Mouse (Mus musculus) olfactory bulb, adult 2 months (tissue): Measurements from ENCODE around the gene C1qtnf1. TPM values are rescaled to one million over a fixed set of nuclear protein-coding genes. Genes with fewer than 3 reads are reported as not detected.

Experiments used
- H3K27ac ChIP-seq: fragments of 200-500 bp; 2 replicates; pipeline ENCODE4 v1.5.1; 2012; ENCODE audit warnings: low read depth, low read length; ENCODE audit not compliant: insufficient read depth
- H3K4me1 ChIP-seq: fragments of 200-500 bp; 2 replicates; pipeline ENCODE4 v1.6.1; 2012; ENCODE audit warnings: low read length; ENCODE audit not compliant: control insufficient read depth, insufficient read depth
- H3K4me3 ChIP-seq: fragments of 200-500 bp; 2 replicates; pipeline ENCODE4 v1.5.1; 2012; ENCODE audit warnings: mild to moderate bottlenecking, low read depth, low read length, moderate library complexity; ENCODE audit not compliant: insufficient read depth
- CTCF ChIP-seq: fragments of 200-500 bp; IDR thresholded peaks from 2 replicates; pipeline ENCODE4 v1.5.1; 2012; ENCODE audit warnings: low read depth, mild to moderate bottlenecking, low read length, moderate library complexity; ENCODE audit not compliant: insufficient read depth
- POLR2A ChIP-seq: fragments of 200-500 bp; IDR thresholded peaks from 2 replicates; pipeline ENCODE4 v1.6.1; 2012; ENCODE audit warnings: mild to moderate bottlenecking, low read depth, low read length, moderate library complexity; ENCODE audit not compliant: insufficient read depth
- WGBS: fragments of 180-500 bp; shearing (Covaris S2); methylation state at CpG from one replicate; pipeline ENCODE4 v1.1.7; 2018; 5-methylcytosine and 5-hydroxymethylcytosine counted together
- polyA plus RNA-seq: library from polyadenylated mRNA; stranded (reverse); fragments of >200 nt; gene quantifications from 2 replicates; pipeline ENCODE4 v1.2.4, GENCODE M21; 2012; ENCODE audit warnings: low replicate concordance; ENCODE audit not compliant: missing spikeins, insufficient read depth, insufficient read length

C1qtnf1 gene
- polyA plus RNA-seq, 1 experiment = not detected

DNA sequence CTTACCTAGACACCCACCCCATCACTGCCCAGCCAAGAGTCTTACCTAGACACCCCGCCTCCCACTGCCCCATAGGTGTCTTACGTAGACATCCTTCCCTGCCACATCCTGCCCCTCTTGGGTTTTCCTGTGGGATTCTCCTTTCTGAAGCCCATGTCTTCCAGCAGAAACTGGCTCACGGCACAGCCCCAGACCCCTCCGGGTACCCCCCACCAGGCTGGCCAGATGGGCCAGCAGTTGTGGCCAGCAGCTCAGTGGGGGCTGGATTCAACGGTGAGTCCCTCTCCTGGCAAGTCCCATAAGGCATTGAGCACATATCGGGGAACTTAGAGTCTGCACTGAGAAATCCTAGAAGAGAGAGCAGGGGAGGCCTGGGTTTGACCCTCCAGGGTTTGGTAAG is 58.3 kb downstream of the C1qtnf1 start:
- Histone ChIP-seq H3K4me3 (no peak overlapping the region), H3K4me1 (peaks cover 36% of the 10 kb centered on the region), H3K27ac (no peak overlapping the region)
- no peak for TF ChIP-seq POLR2A
- no peak for TF ChIP-seq CTCF
- WGBS = 83% methylated on average over 6 of the region's 6 CpGs

GRCm38 (mm10) chr11:118486881-118487772 is 59.1 kb downstream of the C1qtnf1 start:
- no peak overlapping the region for H3K27ac ChIP-seq
- TF ChIP-seq POLR2A (0 out of 2 replicates have a peak, but pooled peaks have one; percentile 25), CTCF (no peak)
- H3K4me1 ChIP-seq = peaks cover 36% of the 10 kb centered on the region
- no peak overlapping the region for H3K4me3 ChIP-seq
- 77% methylated on average over 29 of the region's 29 CpGs for WGBS

- H3K27ac ChIP-seq = no peak overlapping the region
- TF ChIP-seq CTCF = peak; percentile 29; the same call in 1 of the 2 replicates
- no peak for TF ChIP-seq POLR2A
- H3K4me1 ChIP-seq = peaks cover 42% of the 10 kb centered on the region
- 75% methylated on average over 8 of the region's 8 CpGs for WGBS
- H3K4me3 ChIP-seq = no peak overlapping the region
Observed at GRCm38 (mm10) chr11:118488191-118488906, 60.3 kb downstream of the C1qtnf1 start.

DNA sequence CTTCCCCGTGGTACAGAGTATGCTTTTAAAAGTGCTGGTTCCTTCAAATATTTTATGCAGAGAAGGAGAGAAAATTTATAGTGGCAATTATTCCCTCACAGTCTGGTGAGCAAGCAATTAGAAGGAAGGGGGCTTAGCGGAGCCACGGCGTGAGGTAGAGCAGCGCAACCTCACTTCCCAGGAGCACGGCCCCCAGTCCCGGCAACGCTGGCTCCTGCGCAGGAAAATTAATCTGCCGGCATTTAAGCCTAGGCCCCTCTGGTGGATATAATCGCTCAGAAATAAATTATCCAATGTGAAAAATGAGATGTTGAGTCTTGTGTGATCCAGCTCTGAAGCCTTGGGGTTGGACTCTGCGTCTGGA is 60.9 kb downstream of the C1qtnf1 start:
- H3K4me1 ChIP-seq = peaks cover 47% of the 10 kb centered on the region
- WGBS = 42% methylated on average over 12 of the region's 12 CpGs
- H3K4me3 ChIP-seq = no peak overlapping the region
- no peak overlapping the region for H3K27ac ChIP-seq
- TF ChIP-seq CTCF = no peak
- no peak for TF ChIP-seq POLR2A

GRCm38 (mm10) chr11:118490566-118491218 is 62.7 kb downstream of the C1qtnf1 start:
- Histone ChIP-seq H3K4me3 (no peak overlapping the region), H3K27ac (no peak overlapping the region), H3K4me1 (peaks cover 50% of the 10 kb centered on the region)
- 40% methylated on average over 22 of the region's 22 CpGs for WGBS
- TF ChIP-seq POLR2A (no peak), CTCF (peak; percentile 66)

GRCm38 (mm10) chr11:118491230-118491629 is 63.2 kb downstream of the C1qtnf1 start:
- no peak overlapping the region for H3K4me3 ChIP-seq
- H3K27ac ChIP-seq = no peak overlapping the region
- no peak for TF ChIP-seq CTCF
- TF ChIP-seq POLR2A = no peak
- WGBS = 86% methylated on average over 7 of the region's 7 CpGs
- peaks cover 50% of the 10 kb centered on the region for H3K4me1 ChIP-seq

DNA sequence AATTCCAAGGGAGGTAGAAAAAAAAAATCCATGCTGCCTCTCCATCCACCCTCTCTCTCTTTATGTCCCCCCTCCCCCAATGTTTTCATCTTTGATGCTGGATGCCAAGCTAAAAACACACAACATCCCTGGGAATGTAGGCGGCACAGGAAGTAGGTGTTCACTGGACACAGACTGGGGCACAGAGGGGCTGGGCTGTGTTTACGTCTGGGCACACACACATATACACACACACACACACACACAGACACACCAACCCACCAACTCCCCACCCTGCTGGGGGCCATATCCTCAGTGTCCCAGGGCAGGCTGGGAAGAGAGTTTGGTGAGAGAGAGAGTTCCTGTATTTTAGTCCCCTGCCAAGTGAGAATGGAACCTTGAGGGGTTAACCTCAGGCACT is 65.5 kb downstream of the C1qtnf1 start:
- WGBS = 82% methylated on average over 2 of the region's 2 CpGs
- Histone ChIP-seq H3K4me1 (peaks cover 62% of the 10 kb centered on the region), H3K27ac (no peak overlapping the region), H3K4me3 (no peak overlapping the region)
- TF ChIP-seq POLR2A = no peak
- TF ChIP-seq CTCF = no peak

DNA sequence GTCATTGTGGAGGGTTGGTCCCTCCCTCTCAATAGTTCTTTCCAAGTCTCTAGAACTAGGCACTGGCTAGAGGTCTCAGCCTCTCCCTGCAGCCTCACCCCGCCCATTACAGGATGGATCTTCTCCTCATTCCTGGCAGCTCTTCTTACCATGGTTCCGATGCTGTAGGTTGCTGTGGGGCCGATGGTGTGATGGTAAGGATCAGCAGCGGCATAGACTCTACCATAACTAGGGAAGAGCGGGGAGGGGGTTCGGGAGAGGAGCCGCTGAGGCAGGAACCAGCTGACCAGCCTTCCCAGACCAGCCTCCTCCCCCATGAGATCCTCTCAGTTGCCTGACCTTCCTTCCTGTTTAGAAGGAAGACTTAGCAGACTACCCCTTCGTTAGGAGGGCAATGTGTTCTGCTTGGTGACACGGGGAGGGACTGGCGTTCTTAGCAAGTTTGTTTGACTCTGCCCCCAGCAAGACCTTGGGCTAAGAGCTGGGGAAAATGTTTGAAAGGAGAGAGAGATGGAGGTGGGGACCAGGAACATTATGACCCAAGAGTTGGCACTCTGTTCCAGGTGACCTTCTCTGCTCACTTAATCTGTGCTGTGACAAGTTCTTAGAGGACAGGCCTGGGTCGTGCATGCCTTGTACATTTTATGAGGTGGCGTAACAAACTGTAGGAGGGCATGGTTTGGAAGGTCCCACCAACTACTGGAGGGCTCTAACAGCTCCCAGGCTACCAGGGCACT is 66.2 kb downstream of the C1qtnf1 start:
- WGBS = 79% methylated on average over 12 of the region's 12 CpGs
- H3K4me1 ChIP-seq = peaks cover 63% of the 10 kb centered on the region
- no peak overlapping the region for H3K27ac ChIP-seq
- H3K4me3 ChIP-seq = no peak overlapping the region
- TF ChIP-seq CTCF = no peak
- TF ChIP-seq POLR2A = no peak

GRCm38 (mm10) chr11:118495065-118495464 is 67.1 kb downstream of the C1qtnf1 start:
- TF ChIP-seq POLR2A (no peak), CTCF (no peak)
- 46% methylated on average over 5 of the region's 5 CpGs for WGBS
- Histone ChIP-seq H3K4me1 (peaks cover 60% of the 10 kb centered on the region), H3K27ac (no peak overlapping the region), H3K4me3 (no peak overlapping the region)
